Mouse (Mus musculus): ENCODE data around the gene Evi5.

Gene Evi5

GRCm38 (mm10) chr5:107731844-107732243 is 143.1 kb downstream of the Evi5 start:
- no peak for DNase-seq

GRCm38 (mm10) chr5:107731408-107731807 is 143.5 kb downstream of the Evi5 start:
- no peak for DNase-seq

- no peak for DNase-seq
Measured at GRCm38 (mm10) chr5:107727007-107727402, 147.9 kb downstream of the Evi5 start.

- peak; percentile 13 for DNase-seq
Measured at GRCm38 (mm10) chr5:107726281-107727006, 148.5 kb downstream of the Evi5 start.

- DNase-seq: no peak
Measured at GRCm38 (mm10) chr5:107725435-107726261, 149.3 kb downstream of the Evi5 start, which contains the start of gene Gfi1. Gene Gfi1 (minus strand): TSS chr5:107726036.

GRCm38 (mm10) chr5:107724661-107725434 is 150.1 kb downstream of the Evi5 start:
- no peak for DNase-seq

GRCm38 (mm10) chr5:107723541-107724511 is 151.1 kb downstream of the Evi5 start:
- DNase-seq: peak; percentile 14

GRCm38 (mm10) chr5:107722661-107723532 is 152.0 kb downstream of the Evi5 start:
- peak; percentile 24 for DNase-seq

- DNase-seq: no peak
Measured at GRCm38 (mm10) chr5:107721638-107722011, 153.3 kb downstream of the Evi5 start.

- DNase-seq: no peak
Measured at GRCm38 (mm10) chr5:107720991-107721637, 153.8 kb downstream of the Evi5 start.

- DNase-seq: no peak
Measured at GRCm38 (mm10) chr5:107720511-107720910, 154.4 kb downstream of the Evi5 start.

- no peak for DNase-seq
Measured at GRCm38 (mm10) chr5:107719786-107720185, 155.1 kb downstream of the Evi5 start.

GRCm38 (mm10) chr5:107719209-107719608 is 155.7 kb downstream of the Evi5 start:
- DNase-seq: no peak

GRCm38 (mm10) chr5:107717871-107718361 is 157.0 kb downstream of the Evi5 start:
- no peak for DNase-seq

- DNase-seq: no peak
Measured at GRCm38 (mm10) chr5:107711689-107712088, 163.2 kb downstream of the Evi5 start.

GRCm38 (mm10) chr5:107708124-107708797 is 166.6 kb downstream of the Evi5 start:
- no peak for DNase-seq

- no peak for DNase-seq
Measured at GRCm38 (mm10) chr5:107706262-107706661, 168.6 kb downstream of the Evi5 start.

GRCm38 (mm10) chr5:107705756-107706155 is 169.2 kb downstream of the Evi5 start:
- DNase-seq: no peak

- DNase-seq: no peak
Measured at GRCm38 (mm10) chr5:107703207-107703763, 171.6 kb downstream of the Evi5 start.
